Mouse (Mus musculus) retina, adult 2 months (tissue): Measurements from ENCODE around the gene Nusap1.
"Not testable (repeated sequence)": the region's sequence is repeated elsewhere in the genome, so short reads cannot be mapped to it uniquely, and the experiment has no call there.

Experiments used
- DNase-seq: peaks from one replicate; pipeline ENCODE4 v3.0.0-alpha.2; 2012; ENCODE audit warnings: low read depth, low spot score

The Nusap1 gene

DNA sequence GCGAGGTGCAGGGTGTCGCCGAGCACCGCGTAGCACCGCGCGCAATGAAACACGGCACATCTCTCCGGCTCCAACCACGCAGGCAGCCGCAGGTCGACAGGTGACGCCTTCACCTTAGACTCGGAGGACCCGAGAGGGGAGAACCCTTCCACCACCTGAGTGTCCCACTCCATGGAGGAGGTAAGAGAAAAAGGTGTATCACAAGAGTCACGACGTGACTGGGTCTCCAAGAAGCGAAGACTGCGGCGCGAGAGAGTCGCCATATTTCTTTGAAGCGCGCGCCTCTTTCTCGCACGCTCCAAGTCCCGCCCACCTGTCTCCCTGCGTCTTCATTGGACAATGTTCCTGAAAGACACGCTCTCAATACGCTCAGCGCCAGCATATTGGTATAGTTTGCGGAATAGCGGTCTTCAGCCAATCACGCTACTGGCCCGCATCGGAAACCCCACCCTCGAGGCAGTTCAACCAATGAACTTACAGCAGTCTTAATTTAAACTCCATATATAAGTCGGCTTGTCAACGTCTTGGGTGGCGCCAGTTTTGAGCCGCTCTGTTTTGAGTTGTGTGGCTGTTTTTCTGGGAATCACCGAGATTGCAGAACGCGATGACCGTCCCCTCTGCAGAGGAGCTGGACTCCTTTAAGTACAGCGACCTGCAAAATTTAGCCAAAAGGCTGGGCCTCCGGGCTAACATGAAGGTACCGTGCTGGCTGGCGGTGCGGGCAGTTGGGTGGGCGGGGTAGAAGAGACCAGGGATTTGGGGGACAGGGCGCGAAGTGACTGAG, at the start of gene Nusap1, which contains the start of gene Oip5:
TSS of gene Nusap1 (plus strand) at position 100 of the 784 bp plus-strand sequence.
TSS of gene Oip5 (minus strand) at position 271 of the 784 bp plus-strand sequence.
- peak; percentile 78 for DNase-seq

DNA sequence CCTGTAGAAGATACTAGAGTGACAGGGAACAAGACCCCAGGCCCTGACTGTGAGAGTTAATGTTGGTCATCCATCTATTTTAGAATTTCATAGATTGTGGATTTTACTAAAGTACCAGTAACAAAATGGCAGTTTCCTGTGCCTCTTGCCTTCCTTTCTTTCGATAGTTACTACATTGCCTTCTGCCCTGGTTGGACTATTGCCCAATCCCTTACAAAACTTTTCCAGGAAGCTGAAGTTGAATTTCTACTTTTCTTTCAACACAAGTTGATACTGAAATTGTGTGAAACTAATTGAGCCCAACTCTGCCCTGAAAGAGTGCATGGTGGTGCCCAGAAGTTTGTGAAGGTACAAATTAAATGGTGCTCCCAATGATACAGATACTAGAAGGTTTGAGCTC, 45.6 kb upstream of the Nusap1 start:
- DNase-seq: no peak

DNA sequence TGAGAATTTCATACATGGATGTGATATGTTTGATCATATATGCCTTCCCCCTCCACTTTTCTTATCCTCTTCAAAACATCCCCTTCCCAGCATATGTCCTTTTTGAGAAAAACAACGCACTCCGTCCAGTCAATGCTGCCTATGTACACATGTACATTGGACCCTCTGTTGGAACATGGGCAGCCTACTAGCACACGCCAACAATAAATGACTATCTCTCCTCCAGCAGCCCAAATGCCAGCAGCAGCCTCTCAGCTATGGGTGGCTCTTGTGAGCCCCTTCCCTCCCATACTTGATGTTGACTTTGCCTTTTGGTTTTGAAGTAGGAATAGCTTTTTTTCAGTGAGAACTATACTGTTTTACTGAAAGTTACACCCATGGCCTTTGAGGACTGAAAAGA, 36.5 kb upstream of the Nusap1 start:
- no peak for DNase-seq

DNA sequence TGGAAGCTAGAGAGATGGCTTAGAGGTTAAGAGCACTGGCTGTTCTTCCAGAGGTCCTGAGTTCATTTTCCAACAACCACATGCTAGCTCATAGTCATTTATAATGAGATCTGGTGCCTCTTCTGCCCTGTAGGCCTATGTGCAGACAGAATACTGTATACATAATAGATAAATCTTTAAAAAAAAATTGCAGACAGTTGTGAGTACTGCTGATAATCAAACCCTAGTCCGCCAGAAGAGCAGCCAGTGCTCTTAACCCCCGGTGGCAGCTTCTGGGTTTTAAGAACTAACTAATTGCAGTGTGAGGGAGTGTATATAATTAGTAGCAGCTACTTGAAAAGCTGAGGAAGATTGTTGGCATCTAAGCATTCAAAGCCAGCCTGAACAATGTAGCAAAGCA, 34.7 kb upstream of the Nusap1 start:
- no peak for DNase-seq

DNA sequence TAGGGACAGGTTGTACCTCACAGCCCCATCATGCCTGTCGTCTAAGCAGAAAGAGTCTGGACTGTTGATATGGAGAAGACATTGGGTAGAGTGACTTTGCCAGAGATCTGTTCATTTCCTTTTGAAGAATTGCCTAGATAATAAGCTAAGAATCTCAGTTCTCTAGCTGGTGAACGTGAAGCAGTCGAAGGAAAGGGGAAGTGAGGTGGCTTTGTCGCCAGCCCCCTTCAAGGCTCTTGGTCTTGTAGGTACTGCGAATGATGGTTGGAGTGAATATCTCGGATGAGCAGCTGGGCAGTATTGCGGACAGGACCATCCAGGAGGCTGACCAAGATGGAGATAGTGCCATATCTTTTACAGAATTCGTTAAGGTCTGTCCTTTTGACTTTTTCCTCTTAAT, 33.8 kb upstream of the Nusap1 start:
- DNase-seq: no peak

DNA sequence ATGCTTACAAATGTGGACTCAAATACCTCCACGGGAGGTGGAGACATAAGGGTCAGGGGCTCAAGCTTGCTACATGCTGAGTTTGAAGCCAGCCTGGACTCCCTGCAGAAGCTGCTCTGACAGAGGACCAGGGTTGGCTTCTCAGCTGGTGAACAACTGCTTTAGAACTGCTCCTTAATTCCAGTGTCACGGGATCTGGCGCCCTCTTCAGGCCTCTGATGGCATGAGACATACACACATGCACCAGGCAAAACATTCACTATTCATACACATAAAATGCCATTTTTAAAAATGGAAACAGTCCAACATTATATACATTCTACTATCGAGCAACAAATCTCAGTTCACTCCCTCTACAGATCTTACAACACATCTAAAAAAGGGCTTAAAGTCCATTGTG, 30.7 kb upstream of the Nusap1 start:
- DNase-seq: no peak

DNA sequence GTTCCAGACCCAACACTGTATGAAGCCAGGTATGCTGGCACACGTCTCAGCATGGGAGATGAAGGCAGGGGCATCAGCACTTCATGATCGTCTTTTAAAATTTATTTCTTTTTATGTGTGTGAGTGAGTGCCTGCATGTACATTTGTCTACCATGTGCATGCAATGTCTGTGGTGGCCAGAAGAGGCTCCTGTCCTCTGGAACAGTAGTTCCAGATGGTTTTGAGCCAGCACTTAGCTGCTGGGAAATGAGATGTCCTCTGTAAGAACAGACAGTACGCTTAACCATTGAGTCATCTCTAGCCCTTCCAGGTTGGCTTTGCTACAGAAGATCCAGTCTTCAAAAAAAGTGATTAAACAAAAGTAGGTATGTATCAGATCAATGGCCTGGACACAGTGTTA, 26.9 kb upstream of the Nusap1 start:
- DNase-seq: no peak

DNA sequence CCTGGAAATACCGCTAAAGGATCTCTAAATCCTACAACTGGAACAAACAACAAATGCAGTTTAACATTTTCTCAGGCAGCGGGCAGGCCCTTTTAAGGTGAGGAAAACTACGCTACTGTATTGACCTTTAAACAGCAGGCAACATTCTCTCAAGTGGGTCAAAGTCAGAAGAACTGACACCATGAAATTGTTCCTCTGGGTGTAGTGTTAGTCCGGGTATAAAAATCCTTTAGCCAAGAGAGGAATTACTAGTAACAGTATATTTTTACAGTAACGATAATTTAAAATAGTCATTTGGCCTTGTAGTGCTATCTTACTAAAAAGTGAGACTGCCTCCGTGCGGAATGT, 24.4 kb upstream of the Nusap1 start:
- no peak for DNase-seq

DNA sequence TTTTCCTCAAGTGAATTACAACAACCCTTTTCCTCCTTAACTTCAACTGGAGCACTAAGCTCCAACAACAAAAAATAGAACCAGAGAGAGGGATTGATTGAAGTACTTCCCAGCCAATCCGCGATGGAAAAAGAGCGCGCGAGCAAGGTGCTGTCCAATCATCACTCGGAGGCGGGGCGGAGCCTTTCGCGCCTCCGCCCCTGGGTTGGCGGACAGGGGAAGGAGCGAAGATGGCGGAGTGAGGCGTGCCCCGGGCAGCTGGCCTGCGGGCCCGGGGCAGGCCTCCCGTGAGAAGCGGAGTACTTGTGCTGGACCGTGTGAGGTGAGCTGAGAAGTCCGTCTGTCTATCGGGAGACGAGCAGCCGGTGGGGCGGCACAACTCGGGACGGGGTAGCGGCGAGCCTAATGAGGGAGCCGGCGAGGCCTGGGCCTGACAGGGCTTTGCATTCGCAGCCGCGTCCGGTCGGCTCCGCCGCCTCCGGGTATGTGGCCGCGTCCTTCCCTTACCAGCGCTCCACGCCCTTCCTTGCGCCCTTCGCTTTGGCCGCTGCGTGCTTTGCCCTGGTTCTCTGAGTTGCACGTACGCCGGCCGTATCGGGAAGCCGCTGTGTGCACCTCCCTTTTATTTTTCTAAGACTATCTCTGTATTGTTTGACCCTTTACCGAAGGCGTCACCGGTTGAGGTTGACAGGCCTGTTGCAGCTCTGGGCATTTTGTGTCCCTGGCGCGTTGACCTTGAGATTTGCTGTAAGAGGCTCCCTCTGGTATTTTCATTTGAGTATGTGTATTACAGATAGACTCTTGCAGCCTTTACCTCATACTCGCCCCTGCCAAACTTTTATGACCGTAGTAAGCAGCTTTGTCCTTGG, 23.8 kb upstream of the Nusap1 start:
- peak; percentile 96 for DNase-seq

DNA sequence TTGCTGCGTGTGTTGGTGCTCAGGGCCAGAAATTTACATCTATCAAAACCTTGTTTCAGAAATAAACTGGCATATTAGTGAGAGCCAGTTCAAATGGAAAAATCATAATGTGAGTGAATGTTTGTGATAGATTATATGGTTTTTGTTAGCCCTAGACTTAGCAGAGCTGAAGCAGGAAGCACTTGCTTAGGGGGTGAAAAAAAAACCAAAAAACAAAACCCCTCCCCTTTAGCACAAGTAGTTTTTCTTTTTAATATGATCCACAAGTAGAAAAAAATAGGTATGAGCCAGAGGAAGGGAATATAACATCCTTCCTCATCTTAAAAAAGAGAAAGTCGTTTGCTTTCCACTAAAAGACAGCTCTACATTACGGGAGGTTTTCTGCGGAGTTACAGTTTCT, 22.8 kb upstream of the Nusap1 start:
- DNase-seq: no peak

DNA sequence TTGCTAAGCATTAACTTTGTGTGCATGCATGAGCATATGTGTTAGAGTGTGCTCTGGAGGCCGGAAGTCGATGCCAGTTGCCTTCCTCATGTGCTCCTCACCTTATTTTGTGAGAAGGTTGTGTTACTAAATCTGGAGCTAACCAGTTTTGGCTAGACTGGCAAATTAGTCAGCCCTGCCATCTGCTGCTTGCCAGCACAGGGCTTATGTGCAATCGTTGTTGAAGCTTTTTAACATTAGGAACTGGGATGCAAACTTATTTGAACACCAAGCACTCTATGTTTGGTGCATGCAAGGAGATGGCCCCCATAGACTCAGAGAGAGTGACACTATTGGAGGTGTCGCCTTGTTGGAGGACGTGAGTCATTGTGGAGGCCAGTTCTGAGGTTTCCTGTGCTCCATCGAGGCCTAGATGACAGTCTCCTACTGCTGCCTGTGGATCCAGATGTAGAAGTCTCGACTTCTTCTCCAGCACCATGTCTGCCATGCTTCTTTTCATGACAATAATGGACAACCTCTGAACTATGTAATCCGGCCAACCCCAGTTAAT, 21.2 kb upstream of the Nusap1 start:
- no peak for DNase-seq

DNA sequence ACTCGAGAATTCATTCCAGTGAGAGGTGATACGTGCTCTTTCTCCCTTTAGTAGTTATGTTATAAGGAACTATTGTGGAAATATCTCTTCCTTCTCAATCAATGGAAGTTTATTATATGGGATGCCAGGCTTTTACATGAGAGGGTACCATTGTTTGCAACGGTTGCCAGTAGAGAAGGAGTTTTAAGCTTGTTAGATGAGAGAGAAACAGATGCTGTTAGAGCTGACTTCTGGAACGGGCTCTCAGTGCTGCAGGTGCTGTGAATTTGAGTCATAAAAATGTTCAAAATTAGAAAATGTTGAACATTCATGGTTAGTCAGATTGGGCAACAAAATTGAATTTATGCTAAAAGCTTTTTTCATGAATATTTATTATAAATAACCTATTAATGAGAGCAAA, 17.1 kb upstream of the Nusap1 start:
- no peak for DNase-seq

DNA sequence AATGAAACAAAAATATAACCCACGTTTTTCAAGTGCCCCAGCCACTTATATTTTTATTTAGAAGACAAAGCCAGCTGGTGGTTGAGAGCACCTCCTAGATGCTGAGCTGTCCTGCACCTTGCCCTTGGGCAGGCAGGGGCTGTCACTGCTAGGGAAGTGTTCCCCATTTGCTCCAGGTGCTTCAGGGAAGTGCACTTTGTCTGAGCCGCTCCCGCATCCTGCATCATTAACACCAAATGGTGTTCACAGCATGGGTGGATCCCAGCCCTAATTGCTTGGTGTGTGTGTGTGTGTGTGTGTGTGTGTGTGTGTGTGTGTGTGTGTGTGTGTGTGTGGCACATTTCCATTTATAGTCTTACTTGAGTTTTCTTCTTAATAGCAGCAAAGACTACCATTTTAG, 16.5 kb upstream of the Nusap1 start:
- DNase-seq: not testable (repeated sequence)

DNA sequence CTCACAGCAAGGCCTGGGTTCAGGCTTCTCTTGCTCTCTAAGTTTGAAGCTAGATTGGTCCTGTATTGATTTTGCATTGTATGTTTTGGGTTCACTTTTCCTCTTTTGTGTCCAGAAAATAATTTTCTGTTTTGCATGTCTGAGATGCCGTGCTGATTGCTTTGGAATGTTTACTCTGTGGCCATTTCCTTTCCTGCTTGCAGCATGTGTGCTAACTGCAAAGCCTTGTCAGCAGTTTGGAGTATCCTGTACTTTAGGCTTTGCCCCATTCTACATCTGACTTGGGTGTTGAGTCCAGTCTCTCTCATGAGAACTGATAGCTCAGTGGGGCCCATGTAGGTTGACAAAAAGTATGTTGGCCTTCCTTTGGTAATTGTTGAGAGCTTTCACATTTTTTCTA, 15.6 kb upstream of the Nusap1 start:
- no peak for DNase-seq

DNA sequence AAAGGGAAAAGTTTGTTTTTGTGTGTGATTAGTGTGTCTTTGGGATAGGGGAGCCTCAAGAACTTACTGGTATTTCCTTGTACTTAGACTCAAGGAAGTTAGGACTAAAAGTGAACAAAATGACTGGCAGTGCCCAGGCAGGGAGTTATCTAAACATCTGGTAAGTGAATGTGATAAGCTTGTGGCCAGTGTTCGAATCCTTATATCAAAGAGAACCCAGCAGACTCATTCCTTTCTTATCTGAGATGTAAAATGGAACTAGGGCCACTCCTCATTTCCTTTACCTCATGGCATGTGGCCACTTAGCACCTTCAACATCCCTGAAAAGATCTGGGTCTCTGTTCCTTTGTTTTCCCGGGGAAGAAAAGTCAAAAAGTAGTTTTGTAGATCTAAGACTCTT, 14.2 kb upstream of the Nusap1 start:
- DNase-seq: no peak

DNA sequence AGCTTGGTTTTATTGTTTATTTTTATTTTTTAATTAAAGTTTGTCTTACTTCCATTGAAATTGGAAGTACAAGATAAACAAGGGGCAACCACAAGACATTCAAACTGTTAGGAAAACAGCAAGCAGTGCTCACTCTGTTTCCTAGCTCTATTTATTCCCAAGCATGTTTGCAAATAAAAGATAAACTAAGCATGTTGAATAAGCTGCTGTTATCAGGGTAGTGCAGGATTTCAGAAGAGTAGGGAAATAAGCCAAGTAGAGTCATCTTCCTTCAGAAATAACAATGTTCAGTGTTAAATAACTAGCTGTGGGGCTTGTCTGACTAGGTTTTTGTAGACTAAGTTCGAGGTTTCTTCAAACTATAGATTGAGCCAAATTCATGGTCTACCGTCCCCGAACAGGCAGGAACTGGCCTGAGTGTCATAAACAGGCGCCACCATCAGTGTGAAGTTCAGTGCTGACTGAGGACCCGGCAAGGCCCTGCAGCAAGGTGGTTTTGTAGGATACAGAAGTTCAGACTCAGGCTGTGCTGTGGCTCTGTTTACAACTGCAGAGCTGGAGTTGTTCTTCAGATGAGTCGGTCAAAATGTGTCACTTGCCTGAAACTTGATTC, 12.6 kb upstream of the Nusap1 start:
- DNase-seq: no peak

DNA sequence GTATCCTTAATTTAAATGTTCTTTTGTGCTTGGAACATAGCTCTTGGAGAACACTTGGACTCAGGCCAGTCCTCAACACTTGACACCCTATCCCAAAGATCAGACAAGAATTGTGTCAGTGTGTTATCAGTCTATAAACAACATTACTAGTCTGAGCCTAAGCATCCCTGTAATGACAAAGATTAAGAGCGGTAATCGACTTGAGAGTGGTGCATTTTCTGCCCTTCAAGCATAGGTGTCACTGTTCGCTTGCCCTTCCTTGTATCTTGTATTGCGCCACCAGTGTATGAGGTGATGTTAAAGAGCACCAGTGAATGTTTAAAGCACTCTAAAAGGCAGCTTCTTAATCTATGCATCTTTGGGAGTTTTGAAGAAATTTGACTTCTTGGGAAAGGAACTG, 11.1 kb upstream of the Nusap1 start:
- no peak for DNase-seq

DNA sequence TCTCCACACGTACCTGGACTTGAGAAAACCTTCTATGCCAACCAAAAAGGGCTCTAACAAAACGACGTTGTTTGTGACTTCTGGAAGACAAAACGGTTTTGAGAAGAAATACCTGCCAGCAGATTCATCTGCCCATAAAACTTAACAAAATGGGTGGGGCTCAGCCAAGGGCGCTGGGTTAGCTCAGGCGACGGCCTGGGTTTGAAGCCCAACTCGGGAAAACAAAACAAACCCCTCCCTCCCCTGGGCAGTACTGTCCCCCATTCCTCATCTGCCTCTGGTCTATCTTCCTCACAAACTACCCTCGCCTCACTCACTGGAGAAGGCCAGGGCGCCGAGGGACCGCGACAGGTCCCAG, 278 bp upstream of the Nusap1 start:
- DNase-seq: no peak

DNA sequence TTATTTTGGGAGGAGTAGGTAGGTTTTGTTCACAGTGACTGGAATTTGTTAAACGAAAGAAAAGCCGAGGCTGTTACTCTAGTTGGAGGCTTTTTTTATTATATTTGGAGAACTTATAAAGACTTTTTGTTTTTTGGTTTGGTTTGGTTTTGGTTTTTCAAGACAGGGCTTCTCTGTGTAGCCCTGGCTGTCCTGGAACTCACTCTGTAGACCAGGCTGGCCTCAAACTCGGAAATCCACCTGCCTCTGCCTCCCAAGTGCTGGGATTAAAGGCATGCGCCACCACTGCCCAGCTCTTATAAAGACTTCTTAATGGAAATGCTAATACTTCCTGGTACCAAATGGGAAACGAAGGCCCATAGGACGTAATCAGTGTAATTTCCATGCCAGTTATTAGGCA, 904 bp downstream of the Nusap1 start:
- DNase-seq: not testable (repeated sequence)

DNA sequence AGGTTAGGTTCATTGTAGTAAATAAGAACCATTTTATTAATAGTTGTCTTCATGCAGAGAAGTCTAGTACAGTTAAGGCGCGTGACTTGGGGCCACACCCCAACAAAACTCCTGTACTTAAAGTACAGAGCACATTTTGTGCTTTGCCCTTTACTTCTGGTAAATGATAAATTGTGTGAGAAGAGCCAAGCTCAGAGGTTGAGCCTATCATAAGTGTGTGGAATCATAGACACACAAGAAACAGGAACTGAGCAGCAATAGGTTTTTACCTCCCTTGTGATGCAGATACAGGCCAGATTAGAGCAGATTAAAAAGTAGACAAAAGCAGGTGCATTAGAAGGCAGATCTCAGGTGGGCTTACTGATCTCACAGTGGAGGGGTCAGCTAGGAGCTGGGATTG, 3.2 kb downstream of the Nusap1 start:
- no peak for DNase-seq

DNA sequence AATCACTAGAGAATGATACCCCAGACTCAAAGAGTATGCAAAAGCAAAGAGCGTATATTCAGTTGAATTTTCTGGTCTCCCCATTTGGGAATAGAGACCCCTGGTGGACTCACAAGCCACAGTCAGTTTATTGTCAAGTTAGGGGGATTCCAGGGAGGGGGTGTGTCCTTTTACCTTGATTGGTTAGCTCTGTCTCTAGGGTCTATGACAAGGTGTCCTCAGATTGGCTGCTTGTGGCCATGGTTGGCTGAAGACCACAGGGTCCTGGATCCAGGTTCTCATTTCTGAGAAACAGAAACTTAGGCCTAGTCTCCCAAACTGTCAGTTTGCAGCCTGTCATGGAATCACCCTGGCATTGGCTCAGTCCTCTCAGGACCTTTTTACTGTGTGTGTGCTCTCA, 18.7 kb downstream of the Nusap1 start:
- DNase-seq: no peak

DNA sequence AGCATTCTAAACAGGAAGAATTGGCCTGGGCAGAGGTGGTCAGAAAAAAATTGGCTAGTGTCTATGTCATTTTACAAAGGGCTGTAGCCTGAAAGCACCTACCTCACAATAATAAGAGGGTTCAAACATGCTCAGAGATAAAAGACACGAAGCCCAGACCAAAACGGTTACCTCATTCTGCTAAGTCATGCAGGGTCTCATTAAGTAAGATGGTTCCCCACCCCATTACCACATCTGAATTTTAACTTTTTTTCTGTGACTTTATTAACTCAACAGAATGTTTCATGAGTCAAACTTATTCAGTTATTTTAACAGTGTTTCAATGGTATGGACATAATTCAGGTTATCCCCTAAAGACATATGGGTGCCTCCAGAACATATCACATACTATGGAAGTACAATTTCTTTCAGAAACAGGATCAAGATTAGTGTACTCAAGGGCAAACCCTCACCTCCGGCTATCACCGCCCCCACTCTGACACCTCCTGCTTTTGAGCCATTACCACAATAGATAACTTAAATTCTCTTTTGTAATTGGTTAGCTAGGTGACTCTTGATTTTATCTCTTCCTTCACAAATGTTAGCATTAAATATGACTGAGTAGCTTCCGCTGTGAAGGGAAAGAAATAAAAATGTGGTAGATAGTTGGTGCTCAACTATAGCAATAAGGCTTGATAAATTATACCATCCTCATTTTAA, 23.3 kb downstream of the Nusap1 start:
- no peak for DNase-seq
